In the genomic region with DNA sequence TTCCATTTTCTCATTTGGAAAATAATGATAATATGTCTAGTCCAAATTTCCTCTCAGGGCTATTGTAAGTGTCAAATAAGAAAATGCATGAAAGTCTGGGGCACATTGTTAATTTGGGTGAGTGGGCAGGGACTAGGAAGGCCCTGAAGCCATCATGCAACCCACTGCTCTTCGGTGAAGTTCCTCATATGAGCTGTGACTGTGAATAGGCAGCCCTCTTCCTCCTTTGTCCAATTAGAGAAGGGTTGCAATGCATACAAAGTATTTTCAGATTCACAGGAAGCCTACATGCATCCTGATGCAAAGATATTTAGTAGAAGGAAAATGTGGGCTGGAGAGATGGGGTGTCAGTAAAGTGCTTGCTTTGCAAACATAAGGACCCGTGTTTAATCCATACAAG, we compare ENCODE assay signal across 10 mouse cellular contexts.
"Had no signal": no experiment of that assay in that cellular context is flagged by ENCODE, and none has a peak within 500 bp of the region (broad histone marks: within the 10 kb centered on the region; RNA-seq: fewer than 3 reads in every experiment).

No protein-coding gene starts in this region.

- DNase-seq: lung, adult 18-20 months; lung, embryonic 14.5 days; lung, postnatal 10 days; lung, postnatal 36 days; right cerebral cortex, postnatal 14 days; thymus, adult 18-20 months; thymus, postnatal 14 days; thymus, postnatal 36 days had no signal

- ATAC-seq: midbrain, embryonic 13.5 days; midbrain, embryonic 15.5 days had no signal
